Mouse (Mus musculus) embryonic facial prominence, embryonic 12.5 days (tissue): Measurements from ENCODE around the gene Uimc1. TPM values are rescaled to one million over a fixed set of nuclear protein-coding genes. Genes with fewer than 3 reads are reported as not detected.
"Not testable (repeated sequence)": the region's sequence is repeated elsewhere in the genome, so short reads cannot be mapped to it uniquely, and the experiment has no call there.

ENCODE experiments used
- ATAC-seq: fragments of 200-750 bp; cut with Nextera tagmentation; 2 replicates; pipeline ENCODE4 v1.8.0; 2017; ENCODE audit not compliant: insufficient number of reproducible peaks, insufficient read depth, low FRiP score, low TSS enrichment
- H3K27ac ChIP-seq: fragments of 300-500 bp; sonication (generic); 2 replicates; pipeline ENCODE4 v1.5.1; 2016; ENCODE audit warnings: mild to moderate bottlenecking
- H3K27me3 ChIP-seq: fragments of 300-500 bp; sonication (generic); 2 replicates; pipeline ENCODE4 v1.6.1; 2016; ENCODE audit warnings: mild to moderate bottlenecking, moderate library complexity
- H3K36me3 ChIP-seq: fragments of 300-500 bp; sonication (generic); 2 replicates; pipeline ENCODE4 v1.6.1; 2016; ENCODE audit warnings: mild to moderate bottlenecking
- H3K4me1 ChIP-seq: fragments of 300-500 bp; sonication (generic); 2 replicates; pipeline ENCODE4 v1.6.1; 2016
- H3K4me2 ChIP-seq: fragments of 300-500 bp; sonication (generic); replicated peaks from 2 replicates; pipeline ENCODE4 v1.6.1; 2016; ENCODE audit warnings: mild to moderate bottlenecking, moderate library complexity
- H3K4me3 ChIP-seq: fragments of 300-500 bp; sonication (generic); 2 replicates; pipeline ENCODE4 v1.5.1; 2016; ENCODE audit warnings: mild to moderate bottlenecking
- H3K9ac ChIP-seq: fragments of 300-500 bp; sonication (generic); 2 replicates; pipeline ENCODE4 v1.6.1; 2016; ENCODE audit warnings: mild to moderate bottlenecking, moderate library complexity
- H3K9me3 ChIP-seq: fragments of 300-500 bp; sonication (generic); 2 replicates; pipeline ENCODE4 v1.6.1; 2016; ENCODE audit warnings: mild to moderate bottlenecking, moderate library complexity
- WGBS: fragments of 180-500 bp; shearing (Covaris S2); methylation state at CpG from one replicate; pipeline ENCODE4 v1.1.7; 2016; 5-methylcytosine and 5-hydroxymethylcytosine counted together
- polyA plus RNA-seq: library from polyadenylated mRNA; unstranded; fragments of >200 nt; fragmentation: Nextera tagmentation; extraction: Ambion mirVana; gene quantifications from 2 replicates; pipeline ENCODE4 v1.2.1, GENCODE M21; 2016

The Uimc1 gene
- polyA plus RNA-seq, 1 experiment from 2014 or later, result 29.1 TPM

- H3K9me3 ChIP-seq, result no peaks in the 10 kb centered on the region
- ATAC-seq, result no peak
- H3K9ac ChIP-seq, result no peak overlapping the region
- no peaks in the 10 kb centered on the region for H3K27me3 ChIP-seq
- no peak overlapping the region for H3K4me2 ChIP-seq
- H3K36me3 ChIP-seq, result 0 out of 2 replicates have a peak, but pooled peaks cover under 1% of the 10 kb centered on the region
- WGBS, result 96% methylated on average over 3 of the region's 3 CpGs
- peaks cover 13% of the 10 kb centered on the region for H3K4me1 ChIP-seq
- no peak overlapping the region for H3K4me3 ChIP-seq
- H3K27ac ChIP-seq, result no peak overlapping the region
Measured at GRCm38 (mm10) chr13:55102366-55102765, 2.3 kb upstream of the Uimc1 start.

DNA sequence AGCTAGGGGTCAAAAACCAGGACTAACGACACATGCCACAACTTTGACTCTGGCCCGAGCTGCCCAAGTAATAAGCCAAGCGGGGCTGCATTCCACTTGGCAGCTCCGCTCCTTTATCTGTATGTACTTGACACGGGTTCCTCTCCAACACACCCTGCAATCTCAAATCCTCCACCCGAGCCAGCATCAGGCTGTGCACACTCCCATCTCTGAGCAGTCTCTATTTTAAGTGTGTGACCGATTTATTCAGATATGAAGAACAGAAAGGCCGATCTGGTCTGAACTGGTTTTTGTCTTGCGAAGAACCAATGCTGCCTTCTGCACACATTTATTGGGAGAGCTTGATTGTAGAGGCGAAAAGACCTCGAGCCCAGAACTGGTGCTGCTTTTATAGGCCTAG, 1.5 kb upstream of the Uimc1 start:
- Histone ChIP-seq H3K4me3 (no peak overlapping the region), H3K4me2 (no peak overlapping the region), H3K27ac (no peak overlapping the region), H3K4me1 (peaks cover 13% of the 10 kb centered on the region), H3K9me3 (no peaks in the 10 kb centered on the region), H3K9ac (no peak overlapping the region), H3K36me3 (no peaks in the 10 kb centered on the region), H3K27me3 (no peaks in the 10 kb centered on the region)
- no peak for ATAC-seq
- WGBS, result 92% methylated on average over 11 of the region's 11 CpGs

DNA sequence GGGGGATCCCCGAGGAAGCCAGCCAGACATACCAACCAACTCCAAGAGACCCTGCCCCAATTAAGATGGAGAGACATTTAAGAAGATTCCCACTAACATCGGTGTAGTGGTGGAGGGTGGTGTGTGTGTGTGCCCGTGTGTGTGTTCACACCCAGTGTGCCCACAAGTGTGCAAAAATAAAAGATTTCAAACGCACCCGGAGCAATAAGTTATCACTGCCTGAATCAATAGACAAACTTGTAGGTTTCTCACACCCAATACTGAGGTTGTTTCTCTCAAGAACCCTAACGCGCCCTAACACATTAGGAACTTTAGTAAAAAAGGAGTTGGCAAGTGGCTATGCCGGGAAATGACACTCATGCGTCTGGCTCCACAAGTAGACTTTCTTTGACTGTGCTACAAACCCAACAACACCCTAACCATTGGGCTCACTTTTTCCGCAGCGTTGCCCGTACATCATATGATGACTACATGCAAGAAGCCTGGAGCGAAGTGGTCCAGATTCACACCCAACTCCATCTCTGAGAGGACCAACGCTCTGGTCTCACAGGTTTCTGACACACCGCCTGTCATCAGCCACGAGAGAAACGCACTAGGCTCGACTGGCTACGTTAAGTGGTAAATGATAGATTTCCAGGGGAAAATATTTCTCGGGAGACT, 904 bp downstream of the Uimc1 start:
- ATAC-seq, result no peak
- Histone ChIP-seq H3K9me3 (no peaks in the 10 kb centered on the region), H3K9ac (peak overlapping the region; percentile 83), H3K27ac (peak overlapping the region; percentile 90; the same call in 1 of the 2 replicates), H3K36me3 (no peaks in the 10 kb centered on the region), H3K4me3 (peak overlapping the region; percentile 84), H3K4me2 (peak overlapping the region; percentile 70), H3K4me1 (peaks cover 7% of the 10 kb centered on the region), H3K27me3 (no peaks in the 10 kb centered on the region)
- WGBS, result 39% methylated on average over 20 of the region's 20 CpGs

GRCm38 (mm10) chr13:55097841-55098240, 2.3 kb downstream of the Uimc1 start:
- not testable (repeated sequence) for H3K27me3 ChIP-seq, ATAC-seq

DNA sequence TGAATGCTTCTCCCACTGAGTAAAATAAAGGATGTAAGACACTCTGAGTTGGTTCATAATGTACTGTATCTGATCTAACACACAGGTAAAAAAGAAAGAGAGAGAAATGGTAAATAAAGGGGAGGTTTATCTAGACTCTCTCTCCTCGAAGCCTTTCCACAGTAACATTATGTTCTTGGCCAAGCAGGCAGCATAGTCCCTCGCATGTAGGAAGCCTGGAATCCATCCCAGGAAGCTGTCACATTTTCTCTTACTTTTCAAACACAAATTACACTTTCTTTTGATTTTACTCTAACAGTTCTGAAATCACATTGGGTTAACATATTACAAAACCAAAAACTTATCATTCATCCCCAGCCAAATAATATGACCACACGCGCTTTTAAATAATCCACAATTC, 7.5 kb downstream of the Uimc1 start:
- no peak overlapping the region for H3K27ac ChIP-seq
- ATAC-seq, result no peak
- 88% methylated on average over 4 of the region's 4 CpGs for WGBS

More at GRCm38 (mm10) chr13:55097841-55098240, 2.3 kb downstream of the Uimc1 start:
- not testable (repeated sequence) for H3K4me2 ChIP-seq, H3K4me3 ChIP-seq, H3K27ac ChIP-seq, H3K4me1 ChIP-seq, H3K9ac ChIP-seq, H3K36me3 ChIP-seq, H3K9me3 ChIP-seq
- 87% methylated on average over 3 of the region's 3 CpGs for WGBS

GRCm38 (mm10) chr13:55075597-55075996, 24.5 kb downstream of the Uimc1 start:
- H3K27me3 ChIP-seq, result no peaks in the 10 kb centered on the region
- no peak for ATAC-seq
- no peak overlapping the region for H3K4me3 ChIP-seq
- H3K9ac ChIP-seq, result no peak overlapping the region
- H3K36me3 ChIP-seq, result 0 out of 2 replicates have a peak, but pooled peaks cover 8% of the 10 kb centered on the region
- H3K27ac ChIP-seq, result no peak overlapping the region
- H3K4me2 ChIP-seq, result no peak overlapping the region
- no peaks in the 10 kb centered on the region for H3K9me3 ChIP-seq
- no peaks in the 10 kb centered on the region for H3K4me1 ChIP-seq
- WGBS, result 48% methylated on average over 5 of the region's 5 CpGs

More for the DNA sequence above, 7.5 kb downstream of the Uimc1 start:
- no peak overlapping the region for H3K9ac ChIP-seq
- H3K4me2 ChIP-seq, result no peak overlapping the region
- H3K36me3 ChIP-seq, result peaks cover 17% of the 10 kb centered on the region
- H3K4me3 ChIP-seq, result no peak overlapping the region
- H3K27me3 ChIP-seq, result no peaks in the 10 kb centered on the region
- no peaks in the 10 kb centered on the region for H3K9me3 ChIP-seq
- no peaks in the 10 kb centered on the region for H3K4me1 ChIP-seq

DNA sequence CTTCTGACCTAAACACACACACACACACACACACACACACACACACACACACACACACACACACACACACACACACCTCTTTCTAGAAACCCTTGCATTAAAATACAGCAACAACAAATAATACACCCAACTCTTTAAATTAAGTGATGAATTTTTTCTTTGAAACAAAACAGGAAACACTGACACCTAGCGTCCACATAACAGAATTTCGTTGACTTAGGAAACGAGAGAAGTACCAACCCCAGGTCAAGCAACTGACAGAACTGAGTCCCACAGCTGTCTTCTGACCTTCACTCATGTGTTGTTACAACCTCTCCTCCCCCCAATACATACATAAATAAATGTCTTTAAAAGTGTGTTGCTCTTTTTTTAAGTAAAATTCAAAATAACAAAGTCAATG, 28.8 kb downstream of the Uimc1 start:
- Histone ChIP-seq H3K9ac (no peak overlapping the region), H3K9me3 (no peaks in the 10 kb centered on the region), H3K4me1 (no peaks in the 10 kb centered on the region)

GRCm38 (mm10) chr13:55069719-55070118, 30.4 kb downstream of the Uimc1 start:
- Histone ChIP-seq H3K9ac (no peak overlapping the region), H3K4me3 (no peak overlapping the region), H3K4me1 (no peaks in the 10 kb centered on the region), H3K27ac (no peak overlapping the region), H3K9me3 (no peaks in the 10 kb centered on the region), H3K4me2 (no peak overlapping the region), H3K36me3 (no peaks in the 10 kb centered on the region), H3K27me3 (no peaks in the 10 kb centered on the region)
- 63% methylated on average over 7 of the region's 7 CpGs for WGBS
- no peak for ATAC-seq

More for the DNA sequence above, 28.8 kb downstream of the Uimc1 start:
- Histone ChIP-seq H3K4me3 (no peak overlapping the region), H3K36me3 (0 out of 2 replicates have a peak, but pooled peaks cover 5% of the 10 kb centered on the region), H3K27ac (no peak overlapping the region), H3K27me3 (no peaks in the 10 kb centered on the region), H3K4me2 (no peak overlapping the region)
- 4% methylated on average over 3 of the region's 3 CpGs for WGBS
- ATAC-seq, result no peak

GRCm38 (mm10) chr13:55063276-55063675, 36.8 kb downstream of the Uimc1 start:
- no peak for ATAC-seq

GRCm38 (mm10) chr13:55058042-55058441, 42.1 kb downstream of the Uimc1 start:
- Histone ChIP-seq H3K9me3 (no peaks in the 10 kb centered on the region), H3K36me3 (peaks cover 15% of the 10 kb centered on the region), H3K4me2 (no peak overlapping the region), H3K9ac (no peak overlapping the region), H3K27me3 (no peaks in the 10 kb centered on the region), H3K27ac (no peak overlapping the region), H3K4me1 (no peaks in the 10 kb centered on the region), H3K4me3 (no peak overlapping the region)
- 94% methylated on average over 2 of the region's 2 CpGs for WGBS
- no peak for ATAC-seq

More at GRCm38 (mm10) chr13:55063276-55063675, 36.8 kb downstream of the Uimc1 start:
- Histone ChIP-seq H3K4me2 (no peak overlapping the region), H3K27me3 (no peaks in the 10 kb centered on the region), H3K36me3 (peaks cover 2% of the 10 kb centered on the region; the same call in 1 of the 2 replicates), H3K27ac (no peak overlapping the region), H3K4me3 (no peak overlapping the region), H3K9ac (no peak overlapping the region), H3K4me1 (no peaks in the 10 kb centered on the region), H3K9me3 (no peaks in the 10 kb centered on the region)
- WGBS, result 91% methylated on average over 2 of the region's 2 CpGs

DNA sequence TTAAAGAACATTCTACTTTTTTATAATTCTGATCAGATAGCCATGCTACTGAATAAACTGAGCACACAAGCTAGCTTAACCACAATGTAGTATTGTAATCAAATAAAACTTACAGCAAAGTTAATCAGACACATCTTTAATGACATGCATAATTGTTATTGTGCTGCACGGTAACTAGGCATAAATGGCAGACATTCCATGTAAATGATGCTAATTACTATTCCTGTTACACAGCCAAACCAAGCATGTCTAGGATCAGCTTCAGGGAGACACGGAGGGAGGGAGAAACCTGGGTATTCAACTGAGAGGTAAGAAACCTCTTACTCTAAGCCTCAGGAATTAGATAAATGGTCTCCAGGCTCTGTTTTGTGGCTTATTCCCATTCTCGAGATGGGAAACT, 52.4 kb downstream of the Uimc1 start:
- 75% methylated on average over 3 of the region's 3 CpGs for WGBS
- Histone ChIP-seq H3K4me1 (no peaks in the 10 kb centered on the region), H3K27ac (no peak overlapping the region)

GRCm38 (mm10) chr13:55040016-55040415, 60.1 kb downstream of the Uimc1 start:
- H3K36me3 ChIP-seq, result peaks cover 11% of the 10 kb centered on the region
- no peaks in the 10 kb centered on the region for H3K27me3 ChIP-seq
- no peaks in the 10 kb centered on the region for H3K9me3 ChIP-seq
- no peak for ATAC-seq
- no peak overlapping the region for H3K4me2 ChIP-seq
- H3K9ac ChIP-seq, result no peak overlapping the region
- 94% methylated on average over 2 of the region's 2 CpGs for WGBS
- no peaks in the 10 kb centered on the region for H3K4me1 ChIP-seq
- no peak overlapping the region for H3K27ac ChIP-seq
- H3K4me3 ChIP-seq, result no peak overlapping the region

More for the DNA sequence above, 52.4 kb downstream of the Uimc1 start:
- Histone ChIP-seq H3K9ac (no peak overlapping the region), H3K4me3 (no peak overlapping the region), H3K27me3 (no peaks in the 10 kb centered on the region), H3K36me3 (0 out of 2 replicates have a peak, but pooled peaks cover 9% of the 10 kb centered on the region), H3K9me3 (no peaks in the 10 kb centered on the region), H3K4me2 (no peak overlapping the region)
- no peak for ATAC-seq
